Mouse (Mus musculus) ovary, postnatal 14 days (tissue): Measurements from ENCODE around the gene Hikeshi.

Experiments used
- DNase-seq: peaks from one replicate; pipeline ENCODE4 v3.0.0; 2022; ENCODE audit warnings: low spot score

Hikeshi gene

DNA sequence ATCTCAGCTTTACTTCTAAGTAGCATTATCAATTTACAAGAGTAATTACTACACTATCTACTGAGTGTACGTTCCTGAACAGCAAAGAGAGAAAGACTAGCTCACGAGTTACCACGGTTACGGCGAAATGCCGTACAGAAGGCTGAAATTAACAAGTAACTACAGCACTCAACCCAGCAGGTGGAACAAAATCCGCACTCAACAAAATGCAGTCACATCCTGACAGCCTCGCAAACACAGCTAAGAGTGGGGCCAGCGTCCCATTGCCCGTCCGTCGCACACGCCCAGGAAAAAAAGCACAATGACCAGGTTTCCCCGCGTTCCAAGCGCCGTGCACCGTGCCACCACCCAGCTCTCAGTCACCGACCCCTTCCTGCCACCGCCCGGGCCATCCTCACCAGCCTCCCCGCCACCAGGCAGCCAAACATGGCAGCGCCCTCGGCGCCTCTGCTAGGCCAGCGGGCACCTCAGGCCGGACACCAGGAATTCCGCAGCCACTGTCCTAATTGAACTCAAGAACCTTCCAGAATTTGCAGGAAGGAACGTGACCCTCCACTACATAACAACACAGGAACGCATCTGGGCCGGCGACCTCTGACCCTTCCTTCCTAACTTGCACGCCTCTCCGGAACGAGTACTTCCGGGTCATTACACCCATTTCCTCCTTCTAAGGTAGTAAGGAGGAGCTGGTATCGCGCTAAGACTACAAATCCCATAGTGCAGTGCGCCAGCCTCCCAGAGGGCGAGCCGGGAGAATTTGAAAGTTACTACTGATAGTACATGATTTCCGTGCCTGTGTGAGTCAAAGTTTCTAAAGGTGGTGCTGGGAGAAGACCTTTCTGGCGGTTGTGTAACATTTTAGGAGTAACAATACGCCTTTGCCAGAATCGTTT, at the start of gene Hikeshi:
Hikeshi (minus strand) TSS at position 634 of the 893 bp plus-strand sequence.
- peak; percentile 85 for DNase-seq

DNA sequence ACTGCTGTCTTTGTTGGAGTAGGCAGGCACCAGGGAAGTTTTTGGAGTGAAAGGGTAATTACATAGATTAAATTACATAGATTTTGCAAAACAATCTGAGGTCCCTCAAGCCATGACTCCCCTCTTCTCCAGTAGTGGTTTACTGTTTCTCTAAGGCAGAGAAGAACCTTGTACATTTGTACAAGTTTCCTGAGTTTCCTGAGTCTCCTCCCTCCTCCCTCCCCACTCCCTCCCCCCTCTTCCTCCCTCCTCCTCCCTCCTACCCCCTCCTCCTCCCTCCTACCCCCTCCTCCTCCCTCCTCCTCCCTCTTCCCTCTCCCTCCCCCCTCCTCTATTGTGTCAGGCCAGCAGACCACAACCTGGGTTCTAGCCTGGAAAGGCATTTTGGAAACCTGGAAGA, 43.4 kb upstream of the Hikeshi start:
- no peak for DNase-seq

DNA sequence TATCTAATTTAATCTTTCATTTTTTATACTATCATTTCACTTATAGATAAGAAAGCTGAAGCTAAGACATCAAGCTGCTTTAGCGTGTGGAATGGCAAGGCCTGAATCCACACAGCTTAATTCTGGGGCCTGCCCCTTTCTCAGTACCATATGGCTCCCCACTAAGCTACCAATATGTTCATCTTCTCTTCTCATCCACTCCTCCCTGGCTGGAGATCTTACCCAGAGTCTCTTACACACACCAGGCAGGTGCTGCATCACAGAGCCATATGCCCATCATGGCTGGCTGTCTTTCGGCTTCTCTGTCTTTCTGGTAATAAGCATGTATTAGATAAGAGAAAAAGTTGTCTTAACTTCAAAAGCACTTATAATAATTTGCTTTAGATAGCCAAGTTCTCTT, 42.4 kb upstream of the Hikeshi start:
- no peak for DNase-seq

DNA sequence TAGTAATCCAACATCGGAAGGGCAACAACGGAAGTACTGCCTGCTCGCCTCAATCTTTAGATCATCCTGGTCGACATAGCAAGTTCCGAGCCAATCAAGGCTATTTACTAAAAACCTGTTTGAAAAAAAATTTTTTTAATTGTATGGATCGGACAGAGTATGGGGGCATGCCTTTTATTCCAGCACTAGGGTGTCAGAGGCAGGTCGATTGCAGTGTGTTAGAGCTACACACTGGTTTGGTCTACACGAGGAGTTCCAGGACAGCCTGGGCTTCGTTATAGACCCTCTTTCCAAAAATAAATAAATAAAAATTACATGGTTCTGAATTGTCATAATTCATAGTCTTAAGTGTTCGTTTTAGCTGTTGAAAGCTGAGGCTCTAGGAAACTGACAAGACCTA, 40.6 kb upstream of the Hikeshi start:
- no peak for DNase-seq

DNA sequence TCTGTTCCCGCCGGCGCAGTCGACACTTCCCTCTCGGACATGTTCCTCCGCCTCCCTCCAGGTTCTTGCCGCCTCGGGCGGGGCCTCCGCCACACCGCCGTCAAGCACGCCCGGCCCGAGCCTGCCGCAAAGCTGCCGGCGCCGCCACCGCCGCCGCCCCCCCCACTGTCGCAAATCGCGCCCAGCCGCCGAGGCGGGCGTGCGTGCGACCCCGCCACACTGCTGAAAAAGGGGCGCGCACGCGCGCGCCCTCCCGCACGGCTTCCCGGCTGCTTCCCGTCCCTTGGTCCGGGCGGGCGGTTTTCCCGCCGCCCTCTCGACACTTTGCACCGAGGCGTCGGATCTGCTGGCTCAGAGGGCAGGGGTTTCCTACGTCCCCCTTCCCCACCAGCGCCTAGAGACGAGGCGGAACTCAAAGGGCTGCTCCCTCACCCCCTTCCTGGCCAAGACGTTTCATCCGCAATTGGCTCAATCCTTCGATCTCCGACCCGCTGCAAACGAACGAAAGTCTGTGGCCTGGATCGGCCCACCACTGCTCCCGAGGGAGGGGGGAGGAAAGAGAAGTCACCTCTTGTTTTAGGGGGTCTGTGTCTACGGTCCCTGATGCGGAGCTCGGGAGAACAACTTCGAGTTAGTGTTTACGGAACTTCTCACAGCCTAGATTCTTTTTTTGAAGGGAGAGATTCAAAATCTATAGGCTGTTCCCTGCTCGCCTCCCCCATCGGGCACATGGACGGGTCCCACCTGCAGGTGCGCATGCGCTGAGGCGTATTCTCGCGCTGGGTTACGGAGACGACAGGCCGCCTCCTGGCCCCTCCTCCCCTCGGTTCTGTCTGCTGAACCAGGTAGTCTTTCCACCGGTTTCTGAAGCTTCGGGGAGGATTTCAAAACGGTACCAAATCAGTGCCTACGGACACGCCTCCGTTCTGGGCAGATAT, 39.8 kb upstream of the Hikeshi start, which contains the start of gene Eed:
Eed (minus strand) TSS at position 499 of the 938 bp plus-strand sequence.
- DNase-seq = peak; percentile 93

DNA sequence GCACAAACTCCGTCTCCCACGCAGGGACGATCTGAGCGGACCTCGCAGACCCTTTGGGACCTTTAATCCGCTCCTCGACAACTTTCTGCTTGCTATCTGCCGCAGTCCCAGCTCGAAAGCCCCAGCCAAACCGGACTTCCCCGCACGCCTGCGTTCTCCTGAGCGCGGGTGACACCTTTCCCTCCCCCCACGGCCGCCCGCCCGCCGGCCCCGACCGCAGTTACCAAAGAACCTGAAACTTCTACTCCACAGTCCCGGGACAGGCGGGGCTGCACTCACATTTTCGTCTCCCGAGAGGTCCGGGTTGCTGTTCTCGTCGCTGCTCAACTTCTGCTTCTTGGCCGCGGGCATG, 39.1 kb upstream of the Hikeshi start:
- DNase-seq = no peak

DNA sequence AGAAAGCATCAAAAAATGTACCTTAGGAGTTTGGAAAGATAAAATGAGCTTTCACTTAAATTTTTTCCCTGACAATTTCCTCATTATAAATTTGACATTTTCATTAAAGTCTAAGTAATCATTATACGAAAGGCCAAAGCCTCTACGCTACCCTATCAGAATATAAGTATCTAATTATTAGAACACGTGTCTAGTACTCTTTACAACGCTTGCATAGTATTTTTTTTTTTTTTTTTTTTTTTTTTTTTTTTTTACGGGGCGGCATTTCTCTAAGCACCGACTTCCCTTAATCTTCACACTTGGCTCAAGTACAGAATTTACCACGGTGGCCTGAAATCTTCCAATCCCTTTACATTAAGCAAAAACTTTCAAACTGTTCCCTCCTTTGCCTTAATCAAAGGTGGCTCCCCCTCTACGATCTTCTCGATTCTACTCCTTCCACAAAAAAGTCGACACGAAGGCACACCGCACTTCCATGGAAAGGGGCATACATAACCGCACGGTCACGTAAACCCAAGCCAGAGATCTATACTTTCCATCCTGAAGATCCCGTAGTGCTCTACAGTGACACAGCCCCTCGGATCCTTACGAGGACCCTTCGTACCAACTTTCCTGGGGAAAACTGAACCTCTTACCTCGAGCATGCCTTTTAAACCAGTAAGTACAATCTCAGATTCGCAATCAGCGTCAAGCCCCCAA, 38.6 kb upstream of the Hikeshi start:
- DNase-seq = peak; percentile 1

DNA sequence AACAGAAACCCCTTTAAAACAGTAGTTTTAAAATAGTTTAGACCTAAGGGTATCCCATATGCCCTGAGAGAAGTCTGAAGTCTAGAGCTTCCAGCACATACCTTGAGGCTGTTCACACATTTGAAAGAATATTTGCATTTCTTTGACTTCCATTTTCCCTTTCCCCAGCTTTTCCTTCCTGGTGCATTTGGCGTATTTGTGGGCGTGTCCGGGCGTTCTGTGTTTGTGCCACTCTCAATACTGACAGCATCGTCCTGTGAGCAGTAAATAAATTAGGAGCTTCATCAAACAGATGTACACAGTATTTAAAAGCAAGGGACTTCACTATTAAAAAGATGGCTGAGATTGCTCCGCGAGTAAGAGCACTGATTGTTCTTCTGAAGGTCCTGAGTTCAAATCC, 35.8 kb upstream of the Hikeshi start:
- no peak for DNase-seq

DNA sequence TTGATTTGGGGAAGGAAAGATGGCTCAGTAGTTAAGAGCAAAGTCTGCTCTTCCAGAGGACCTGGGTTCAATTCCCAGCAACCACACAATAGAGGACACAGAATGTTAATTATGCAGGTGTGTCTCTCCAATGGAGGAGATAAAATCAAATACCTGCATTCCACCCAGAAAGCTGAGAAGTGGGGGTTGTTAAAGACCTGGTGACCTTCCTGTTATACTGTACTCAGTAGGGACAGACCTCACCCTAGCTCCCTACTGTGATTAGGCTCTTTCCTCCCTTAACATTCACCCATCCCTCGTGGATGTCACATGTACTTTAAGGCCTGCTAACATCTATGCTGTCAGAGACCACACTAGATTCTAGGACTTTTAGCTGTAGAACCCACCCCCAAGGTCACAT, 34.6 kb upstream of the Hikeshi start:
- no peak for DNase-seq

DNA sequence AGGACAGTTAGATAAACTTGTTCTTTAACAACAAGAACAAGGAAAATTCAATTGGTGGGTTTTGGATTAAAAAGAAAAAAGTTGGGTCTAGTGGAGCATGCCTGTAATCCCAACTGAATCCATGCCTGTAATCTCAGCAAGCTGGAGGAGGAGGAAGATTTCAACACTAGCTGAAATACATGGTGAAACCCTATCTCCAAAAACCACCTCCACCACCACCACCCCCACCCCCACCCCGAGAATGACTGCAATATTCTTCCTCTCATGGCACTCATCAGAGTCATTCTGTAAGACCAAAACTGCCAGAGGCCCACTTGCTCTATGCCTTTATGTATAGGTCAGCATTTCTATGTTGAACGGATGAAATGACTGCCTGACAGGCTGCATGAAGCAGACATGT, 26.2 kb upstream of the Hikeshi start:
- DNase-seq = no peak

DNA sequence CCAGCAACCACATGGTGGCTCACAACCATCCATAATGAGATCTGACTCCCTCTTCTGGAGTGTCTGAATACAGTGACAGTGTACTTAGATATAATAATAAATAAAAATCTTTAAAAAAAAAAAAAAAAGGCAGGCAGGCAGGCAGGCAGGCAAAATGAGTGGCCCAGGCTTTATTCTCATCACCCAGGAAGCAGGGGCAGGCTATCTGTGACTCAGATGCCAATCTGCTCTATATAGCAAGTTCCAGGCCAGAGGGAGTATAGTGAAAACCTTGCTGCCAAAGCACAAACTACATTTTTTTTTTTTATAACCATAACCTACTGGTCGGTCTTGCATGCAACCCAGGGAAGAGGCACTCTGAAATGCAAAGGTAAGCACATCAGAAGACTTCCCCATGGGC, 25.8 kb upstream of the Hikeshi start:
- DNase-seq = no peak

DNA sequence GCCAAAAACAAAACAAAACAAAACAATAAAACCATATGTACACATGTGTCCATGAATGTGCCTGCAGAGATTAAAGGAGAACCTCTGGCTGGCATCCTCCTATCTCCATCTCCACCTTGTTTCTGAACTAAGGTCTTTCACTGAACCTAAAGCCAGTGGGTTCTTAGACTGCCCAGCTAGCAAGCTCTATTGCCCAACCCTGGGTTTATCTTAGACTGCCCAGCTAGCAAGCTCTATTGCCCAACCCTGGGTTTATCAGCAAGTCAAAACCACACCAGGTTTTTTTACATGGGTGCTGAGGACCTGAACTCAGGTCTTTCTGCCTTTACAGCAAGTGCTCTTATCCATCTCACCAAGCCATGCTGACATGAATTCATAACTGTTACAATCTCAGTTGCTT, 22.1 kb upstream of the Hikeshi start:
- no peak for DNase-seq

DNA sequence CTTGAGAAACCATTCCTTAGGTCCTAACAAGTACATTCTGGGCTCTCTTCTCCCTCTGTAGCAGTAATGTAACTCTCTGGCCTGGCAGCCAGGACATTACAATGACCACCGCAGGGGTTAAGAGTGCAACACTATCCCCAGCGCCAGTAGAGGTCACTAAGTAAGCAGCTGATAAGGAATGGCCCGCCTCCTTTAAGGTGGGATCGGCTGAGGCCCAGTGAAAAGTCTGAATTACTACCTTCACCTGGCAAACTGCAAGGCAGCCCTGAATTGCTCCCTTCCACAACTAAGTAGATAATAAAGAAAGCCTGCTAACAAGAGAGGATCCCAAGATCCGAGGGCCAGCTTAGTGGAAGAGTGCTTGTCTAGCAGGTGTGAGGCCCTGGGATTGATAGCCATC, 16.3 kb upstream of the Hikeshi start:
- DNase-seq = no peak

DNA sequence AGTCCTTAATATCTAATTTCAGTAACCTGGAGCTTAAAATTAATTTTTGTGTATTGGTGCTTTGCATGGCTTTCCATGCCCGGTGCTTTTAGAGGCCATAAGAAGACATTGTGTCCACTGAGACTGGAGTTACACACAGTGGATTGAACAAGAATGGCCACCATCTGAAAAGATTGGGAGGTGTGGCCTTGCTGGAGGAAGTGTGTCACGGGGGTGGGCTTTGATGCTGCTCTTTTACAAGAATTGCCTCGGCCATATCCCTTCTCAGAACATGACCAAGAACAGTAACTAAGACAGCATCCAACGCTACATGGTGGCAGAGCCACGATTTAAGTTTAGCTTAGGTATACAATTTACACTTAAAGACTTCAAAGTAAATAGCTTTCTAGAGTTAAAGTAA, 13.3 kb upstream of the Hikeshi start:
- DNase-seq = no peak

DNA sequence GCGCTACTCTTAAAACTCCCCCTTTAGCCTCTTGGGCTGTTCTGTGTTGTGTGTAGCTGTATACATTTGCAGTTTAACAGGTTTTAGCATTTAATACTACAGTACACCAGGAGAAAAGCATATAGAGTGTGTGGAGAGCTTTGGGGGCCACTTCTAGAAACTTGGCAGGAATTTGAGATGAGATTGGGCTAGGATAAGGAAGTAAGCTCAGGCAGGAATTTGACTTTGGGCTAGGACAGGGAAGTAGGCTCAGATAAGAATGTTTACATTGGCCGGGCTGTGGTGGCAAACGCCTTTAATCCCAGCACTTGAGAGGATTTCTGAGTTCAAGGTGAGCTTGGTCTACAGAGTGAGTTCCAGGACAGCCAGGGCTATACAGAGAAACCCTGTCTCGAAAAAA, 8.4 kb upstream of the Hikeshi start:
- DNase-seq = no peak

DNA sequence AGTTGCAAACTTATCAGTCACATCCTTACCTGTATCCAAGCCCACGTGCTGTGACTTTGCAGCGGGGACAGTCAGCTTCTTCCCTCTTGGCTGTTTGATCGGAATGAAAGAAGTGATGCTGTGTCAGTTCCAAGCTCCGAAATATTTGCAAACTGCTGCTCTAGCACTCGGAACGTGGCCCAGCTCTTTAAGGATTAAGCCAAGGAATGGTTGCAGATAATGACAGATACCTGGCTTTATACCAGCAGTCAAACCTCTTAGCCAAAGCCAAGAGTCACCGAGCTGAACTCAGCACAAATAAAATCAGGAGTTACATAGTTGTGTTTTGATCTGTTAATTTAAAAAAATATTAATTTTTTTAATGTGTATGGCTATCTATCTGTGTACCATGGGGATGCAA, 7.0 kb upstream of the Hikeshi start:
- DNase-seq = peak; percentile 9

DNA sequence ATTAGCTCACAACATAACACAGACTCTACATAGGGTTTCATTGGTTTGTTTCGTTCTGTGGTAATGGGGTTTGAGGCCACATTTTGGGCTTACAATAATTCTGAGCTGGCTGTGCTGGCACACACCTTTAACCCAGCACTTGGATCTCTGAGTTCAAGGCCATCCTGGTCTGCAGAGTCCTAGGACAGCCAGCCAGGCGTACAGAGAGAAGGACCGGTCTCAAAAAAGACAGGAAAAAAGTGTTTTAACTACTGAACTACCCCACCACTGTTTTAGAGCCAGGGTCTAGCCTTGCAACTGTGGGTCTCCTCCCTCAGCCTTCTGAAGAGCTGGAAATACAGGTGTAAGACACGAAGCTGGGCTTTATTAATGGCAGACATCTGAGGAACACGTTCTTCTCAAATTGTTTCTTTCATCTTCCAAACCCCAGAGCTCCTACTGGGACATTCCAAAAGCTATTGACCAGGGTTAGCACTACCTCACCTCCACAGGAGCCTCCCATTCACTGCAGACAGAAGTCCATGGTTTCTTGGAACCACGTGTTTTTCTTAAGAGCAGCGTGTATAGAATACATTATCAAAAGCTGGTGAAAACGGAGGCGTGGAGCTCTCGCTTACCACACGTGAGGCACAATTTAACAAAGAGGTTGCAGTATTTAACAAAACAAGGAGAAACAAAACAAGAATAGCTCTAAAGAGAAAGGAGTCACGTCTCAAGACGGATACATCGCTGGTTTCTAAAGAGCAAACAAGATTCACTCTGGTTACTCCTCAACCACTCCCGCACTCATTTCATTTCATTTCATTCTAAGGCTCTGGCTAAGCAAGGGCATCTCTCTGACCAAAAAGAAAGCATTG, 1.3 kb downstream of the Hikeshi start:
- DNase-seq = no peak

DNA sequence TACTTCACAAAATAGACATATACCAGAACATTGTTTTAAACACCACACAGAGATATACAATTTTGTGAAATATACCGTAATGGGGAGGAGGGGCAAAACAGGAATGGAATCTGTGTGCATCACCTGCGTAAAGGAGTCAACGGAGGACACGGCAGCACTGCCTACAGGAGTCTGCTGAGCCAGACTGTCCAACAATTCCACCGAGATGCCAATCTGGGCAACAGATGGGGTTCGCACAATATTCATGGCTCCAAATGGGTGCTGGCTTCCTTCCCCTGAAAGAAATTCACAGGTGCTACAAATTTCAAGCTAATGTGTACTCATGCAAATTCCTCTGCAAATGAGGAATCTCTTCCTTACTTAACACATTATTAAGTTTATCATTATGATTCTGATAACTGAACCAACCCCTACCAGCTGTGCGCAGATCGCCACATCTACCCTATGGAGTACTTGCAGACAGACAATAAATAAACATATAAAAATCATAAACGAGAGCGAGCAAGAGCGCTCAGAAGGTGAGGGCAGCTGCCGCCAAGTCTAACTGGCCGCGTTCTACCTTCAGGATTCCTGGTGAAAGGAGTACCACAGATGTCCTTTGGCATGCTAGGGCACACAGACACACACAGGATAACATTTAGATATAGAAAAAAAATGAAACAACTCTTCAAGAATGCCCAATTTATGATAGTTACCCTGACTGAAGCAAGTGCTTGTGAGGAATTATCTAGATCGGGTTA, 17.4 kb downstream of the Hikeshi start:
- DNase-seq = no peak

DNA sequence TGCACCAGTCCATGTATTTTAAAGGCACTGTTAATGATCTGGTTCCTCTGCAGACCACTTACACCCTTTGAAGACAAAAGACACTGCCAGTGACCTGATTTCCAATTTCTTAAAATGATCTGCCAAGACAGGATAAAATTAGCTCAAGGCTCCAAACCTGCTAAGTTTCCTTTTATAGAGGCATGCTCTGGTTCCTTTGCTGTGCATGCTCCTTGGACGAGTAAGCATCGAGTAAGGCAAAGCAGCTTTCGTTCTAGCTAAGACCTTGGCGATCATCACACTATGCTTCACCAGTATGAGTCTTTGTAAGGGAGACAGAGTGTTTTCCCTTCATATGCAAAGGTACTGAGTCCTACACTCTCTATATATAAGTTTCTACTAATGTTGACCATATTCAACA, 23.2 kb downstream of the Hikeshi start:
- DNase-seq = no peak

DNA sequence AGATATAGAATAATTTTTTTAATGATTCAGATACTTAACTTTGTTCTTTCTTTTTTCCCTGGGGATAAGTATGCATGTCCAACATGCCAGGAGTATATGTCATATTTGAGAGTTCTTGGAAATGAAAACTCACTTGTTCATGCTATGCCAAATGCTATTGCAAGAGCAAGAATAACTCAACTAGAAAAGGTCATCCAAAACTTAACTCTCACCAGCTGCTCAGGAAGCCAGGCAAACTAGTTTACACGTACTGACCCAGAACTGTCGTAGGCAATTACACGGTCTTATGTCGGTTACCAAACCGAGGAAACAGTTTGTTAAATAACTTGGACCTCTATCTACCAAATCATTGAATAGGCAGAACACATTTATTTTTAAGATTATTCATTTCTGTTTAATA, 24.3 kb downstream of the Hikeshi start:
- no peak for DNase-seq
